25 mouse cellular contexts compared by ENCODE assay signal in genomic region chr10:58848536-58848935, GRCm38 (mm10). TPM values are rescaled to one million over a fixed set of nuclear protein-coding genes. Genes with fewer than 3 reads are reported as not detected.
"Had no signal": no experiment of that assay in that cellular context is flagged by ENCODE, and none has a peak within 500 bp of the region (broad histone marks: within the 10 kb centered on the region; RNA-seq: fewer than 3 reads in every experiment).

No protein-coding gene starts in this region.

- H3K27ac ChIP-seq: gastrocnemius, adult 2 months; heart, embryonic 10.5 days; hindbrain, embryonic 15.5 days; intestine, embryonic 15.5 days; layer of hippocampus, adult 2 months; left cerebral cortex, adult 2 months; limb, embryonic 10.5 days; limb, embryonic 12.5 days; liver, embryonic 13.5 days; liver, embryonic 15.5 days had no signal

- H3K4me2 ChIP-seq: heart, embryonic 12.5 days; hindbrain, embryonic 15.5 days; intestine, embryonic 15.5 days; limb, embryonic 12.5 days; liver, embryonic 11.5 days; liver, embryonic 13.5 days; liver, embryonic 15.5 days had no signal

- ATAC-seq: inflammation-experienced regulatory T-cells, adult 6 months; intestine, embryonic 15.5 days; intestine, postnatal 0 days; liver, postnatal 0 days had no signal

- DNase-seq: gastrocnemius, adult 2 months; gastrocnemius, postnatal 10 days; gastrocnemius, postnatal 25 days; heart, adult 18-20 months; heart, postnatal 10 days; heart, postnatal 4 days; kidney, adult 18-20 months; kidney, adult 8-10 months; kidney, postnatal 10 days; liver; liver, embryonic 13.5 days; liver, postnatal 0 days had no signal

- H3K4me3 ChIP-seq: gastrocnemius, adult 2 months; heart, embryonic 10.5 days; heart, embryonic 12.5 days; hindbrain, embryonic 15.5 days; intestine, embryonic 15.5 days; layer of hippocampus, adult 2 months; left cerebral cortex, adult 2 months; limb, embryonic 10.5 days; limb, embryonic 12.5 days; liver, embryonic 13.5 days; liver, embryonic 15.5 days had no signal

- H3K9me3 ChIP-seq: heart, embryonic 10.5 days; hindbrain, embryonic 15.5 days; intestine, embryonic 15.5 days; limb, embryonic 10.5 days; limb, embryonic 12.5 days; liver, embryonic 13.5 days; liver, embryonic 15.5 days had no signal

- H3K27me3 ChIP-seq: hindbrain, embryonic 15.5 days; intestine, embryonic 15.5 days; limb, embryonic 12.5 days; liver, embryonic 13.5 days; liver, embryonic 15.5 days had no signal

- H3K36me3 ChIP-seq: heart, embryonic 10.5 days; heart, embryonic 12.5 days; hindbrain, embryonic 15.5 days; intestine, embryonic 15.5 days; limb, embryonic 10.5 days; limb, embryonic 12.5 days; liver, embryonic 13.5 days; liver, embryonic 15.5 days had no signal

- H3K4me1 ChIP-seq: heart, embryonic 10.5 days; heart, embryonic 12.5 days; intestine, embryonic 15.5 days; limb, embryonic 10.5 days; liver, embryonic 13.5 days; liver, embryonic 15.5 days had no signal

- H3K9ac ChIP-seq: heart, embryonic 12.5 days; hindbrain, embryonic 15.5 days; intestine, embryonic 15.5 days; limb, embryonic 12.5 days; liver, embryonic 13.5 days; liver, embryonic 15.5 days; liver, postnatal 0 days had no signal

RNA-seq across cellular contexts. Expression of gene Sh3rf3, which starts 35.4 kb away (rescaled TPM):
- total RNA-seq: granulocyte monocyte progenitor cell, adult 5-6 weeks had no signal
- polyA plus RNA-seq: inflammation-experienced regulatory T-cells, adult 6 months; liver, embryonic 11.5 days; liver, embryonic 13.5 days; liver, postnatal 0 days had no signal
